Mouse (Mus musculus) bone marrow, adult 2 months (tissue): ENCODE measurements around the gene Cib2. TPM values are rescaled to one million over a fixed set of nuclear protein-coding genes. Genes with fewer than 3 reads are reported as not detected.
A peak's percentile ranks its signal among the peaks of the same experiment; 100 is the strongest.

Experiments used
- H3K27ac ChIP-seq: fragments of 200-500 bp; 2 replicates; pipeline ENCODE4 v1.5.1; 2012; ENCODE audit warnings: low read depth, mild to moderate bottlenecking, control low read depth, inconsistent platforms, low read length; ENCODE audit not compliant: control insufficient read depth, poor library complexity, insufficient read depth
- H3K4me1 ChIP-seq: fragments of 200-500 bp; 2 replicates; pipeline ENCODE4 v1.6.1; 2011; ENCODE audit warnings: low read length; ENCODE audit not compliant: control insufficient read depth, insufficient read depth
- H3K4me3 ChIP-seq: fragments of 200-500 bp; replicated peaks from 2 replicates; pipeline ENCODE3; 2011; ENCODE audit warnings: mild to moderate bottlenecking, low read depth, low read length, control low read depth; ENCODE audit not compliant: control insufficient read depth
- CTCF ChIP-seq: fragments of 200-500 bp; IDR thresholded peaks from 2 replicates; pipeline ENCODE4 v1.5.1; 2011; ENCODE audit warnings: low read length, control low read depth; ENCODE audit not compliant: control insufficient read depth, insufficient read depth
- POLR2A ChIP-seq: fragments of 200-500 bp; IDR thresholded peaks from 2 replicates; pipeline ENCODE4 v1.6.1; 2011; ENCODE audit warnings: low read depth, mild to moderate bottlenecking, control low read depth, low read length, borderline replicate concordance; ENCODE audit not compliant: control insufficient read depth
- WGBS: fragments of 180-500 bp; shearing (Covaris S2); methylation state at CpG from one replicate; pipeline ENCODE4 v1.1.7; 2018; 5-methylcytosine and 5-hydroxymethylcytosine counted together
- polyA plus RNA-seq: library from polyadenylated mRNA; stranded (reverse); fragments of >200 nt; gene quantifications from 2 replicates; pipeline ENCODE4 v1.2.4, GENCODE M21; 2011; ENCODE audit warnings: low replicate concordance; ENCODE audit not compliant: missing spikeins, insufficient read depth, insufficient read length

The Cib2 gene
- polyA plus RNA-seq, 1 experiment: 9.9 TPM

GRCm38 (mm10) chr9:54527694-54528093, 32.3 kb downstream of the Cib2 start:
- TF ChIP-seq POLR2A (no peak), CTCF (no peak)
- H3K4me3 ChIP-seq: no peak overlapping the region
- no peaks in the 10 kb centered on the region for H3K4me1 ChIP-seq
- no peak overlapping the region for H3K27ac ChIP-seq
- 71% methylated on average over 7 of the region's 7 CpGs for WGBS

- Histone ChIP-seq H3K4me3 (no peak overlapping the region), H3K27ac (no peak overlapping the region), H3K4me1 (no peaks in the 10 kb centered on the region)
- 80% methylated on average over 4 of the region's 4 CpGs for WGBS
- TF ChIP-seq CTCF (no peak), POLR2A (no peak)
Measured at GRCm38 (mm10) chr9:54520286-54520685, 39.7 kb downstream of the Cib2 start.

- TF ChIP-seq CTCF: no peak
- 66% methylated on average over 7 of the region's 7 CpGs for WGBS
- no peak overlapping the region for H3K27ac ChIP-seq
- no peaks in the 10 kb centered on the region for H3K4me1 ChIP-seq
- no peak overlapping the region for H3K4me3 ChIP-seq
Measured at GRCm38 (mm10) chr9:54518921-54519320, 41.1 kb downstream of the Cib2 start.

DNA sequence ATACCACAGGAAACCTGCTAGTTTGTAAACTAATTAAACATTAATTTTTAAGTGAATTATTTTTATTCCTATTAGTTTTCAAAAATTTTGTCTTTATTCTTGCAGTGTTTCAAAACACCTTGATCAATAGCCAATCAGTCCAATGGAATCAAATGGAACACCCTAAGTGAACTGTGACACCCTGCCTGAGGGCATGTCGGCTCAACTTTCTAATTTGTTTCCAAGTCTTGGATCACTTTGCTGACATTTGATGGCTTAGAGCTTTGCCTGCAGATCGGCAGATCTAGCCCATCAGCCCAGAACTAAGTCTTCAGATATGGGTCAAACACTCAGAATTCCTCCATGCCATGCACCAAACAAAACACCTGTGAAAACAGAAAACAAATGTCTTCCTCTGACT, 44.0 kb downstream of the Cib2 start:
- Histone ChIP-seq H3K27ac (no peak overlapping the region), H3K4me1 (no peaks in the 10 kb centered on the region; the same call in 1 of the 2 replicates), H3K4me3 (no peak overlapping the region)
- WGBS: 82% methylated on average over 2 of the region's 2 CpGs
- TF ChIP-seq POLR2A: no peak
- no peak for TF ChIP-seq CTCF

DNA sequence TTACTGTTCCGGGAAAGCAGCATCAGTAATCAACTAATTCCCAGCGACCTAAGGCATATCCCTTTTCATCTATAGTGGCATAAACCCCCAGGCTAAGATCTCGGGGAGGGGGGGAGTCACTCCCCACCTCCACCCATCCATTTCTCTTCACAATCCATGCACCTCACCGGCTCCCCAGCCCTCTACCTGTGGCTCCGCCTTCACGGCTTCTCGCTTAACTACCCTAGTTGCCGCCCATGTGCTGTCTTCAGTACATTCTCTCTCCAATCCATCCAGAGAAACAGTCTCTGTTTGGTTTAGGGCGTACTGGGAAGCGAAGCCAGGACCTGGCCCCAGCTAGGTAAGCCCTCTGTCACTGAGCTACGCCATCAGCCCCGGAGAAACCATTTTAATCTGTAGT, 57.1 kb downstream of the Cib2 start:
- WGBS: 34% methylated on average over 12 of the region's 12 CpGs
- H3K27ac ChIP-seq: no peak overlapping the region
- no peak for TF ChIP-seq CTCF
- no peak for TF ChIP-seq POLR2A

GRCm38 (mm10) chr9:54502111-54502495, 57.9 kb downstream of the Cib2 start:
- H3K4me1 ChIP-seq: no peaks in the 10 kb centered on the region
- H3K4me3 ChIP-seq: peak overlapping the region; percentile 32
- TF ChIP-seq POLR2A (no peak), CTCF (no peak)
- WGBS: 3% methylated on average over 13 of the region's 13 CpGs
- no peak overlapping the region; the same call in 1 of the 2 replicates for H3K27ac ChIP-seq

More for the DNA sequence above, 57.1 kb downstream of the Cib2 start:
- H3K4me3 ChIP-seq: no peak overlapping the region
- no peaks in the 10 kb centered on the region for H3K4me1 ChIP-seq

GRCm38 (mm10) chr9:54501453-54502110, 58.4 kb downstream of the Cib2 start, which contains the start of gene Dmxl2:
Dmxl2 (minus strand) TSS chr9:54501626.
- Histone ChIP-seq H3K27ac (peak within 1 kb of the TSS; percentile 81), H3K4me3 (peak within 1 kb of the TSS; percentile 74), H3K4me1 (no peaks in the 10 kb centered on the region)
- TF ChIP-seq POLR2A (0 out of 2 replicates have a peak, but pooled peaks have one; percentile 25), CTCF (no peak)
- 2% methylated on average over 98 of the region's 99 CpGs for WGBS

DNA sequence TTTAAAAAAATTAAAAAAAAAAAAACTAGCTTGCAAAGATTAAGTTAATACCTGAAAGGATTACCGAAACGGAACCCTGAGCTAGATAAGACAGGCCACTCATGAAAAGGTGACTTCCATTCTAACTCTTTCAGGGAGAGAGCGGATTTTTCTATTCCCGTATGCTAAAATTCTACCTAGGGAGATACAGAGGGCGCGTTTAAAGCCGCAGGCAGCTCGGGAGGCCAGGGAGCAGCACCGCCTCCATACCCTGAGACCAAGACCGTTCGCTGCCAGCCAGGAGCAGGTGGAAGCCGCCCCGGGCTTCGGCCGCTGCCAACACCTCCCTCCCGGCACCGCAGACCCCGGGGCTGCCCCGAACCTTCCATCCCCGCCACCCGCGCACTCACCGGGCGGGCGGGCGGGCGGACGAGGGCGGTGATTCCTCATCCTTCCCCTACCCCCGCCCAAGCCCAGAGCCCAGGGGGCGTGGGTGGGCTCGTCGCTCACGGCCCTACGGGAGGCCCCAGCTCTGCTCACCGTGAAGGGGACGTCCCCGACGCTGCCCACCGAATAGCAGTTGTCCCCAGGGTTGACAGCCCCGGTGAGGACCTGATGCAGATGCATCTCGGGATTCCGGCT, 59.1 kb downstream of the Cib2 start:
- Histone ChIP-seq H3K27ac (peak overlapping the region; percentile 81), H3K4me3 (peak overlapping the region; percentile 74), H3K4me1 (no peaks in the 10 kb centered on the region)
- under 1% methylated on average over 43 of the region's 43 CpGs for WGBS
- TF ChIP-seq CTCF (no peak), POLR2A (no peak)

DNA sequence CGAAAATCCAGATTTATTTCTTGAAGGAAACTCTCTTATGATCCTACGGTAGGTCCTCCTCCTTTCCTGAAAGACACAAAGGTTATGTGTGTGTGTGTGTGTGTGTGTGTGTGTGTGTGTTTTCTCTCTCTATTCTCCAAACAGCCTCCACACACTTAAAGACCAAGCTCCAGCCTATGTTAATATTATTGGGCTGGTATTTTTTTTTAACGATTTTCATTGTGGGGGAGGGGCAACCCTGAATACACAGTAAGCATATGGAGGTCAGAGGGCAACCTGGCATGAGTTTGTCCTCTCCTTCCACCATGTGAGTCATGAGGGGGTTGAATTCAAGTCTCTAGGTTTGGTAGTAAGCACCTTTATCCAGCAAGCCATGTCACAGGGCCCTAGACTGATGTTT, 60.2 kb downstream of the Cib2 start:
- TF ChIP-seq CTCF (no peak), POLR2A (no peak)
- peaks cover 1% of the 10 kb centered on the region; the same call in 1 of the 2 replicates for H3K4me1 ChIP-seq
- no peak overlapping the region for H3K27ac ChIP-seq
- WGBS: 73% methylated on average over 3 of the region's 3 CpGs
- H3K4me3 ChIP-seq: no peak overlapping the region
